Mouse (Mus musculus): ENCODE data around the gene Manba.
A peak's percentile ranks its signal among the peaks of the same experiment; 100 is the strongest.

Gene Manba

DNA sequence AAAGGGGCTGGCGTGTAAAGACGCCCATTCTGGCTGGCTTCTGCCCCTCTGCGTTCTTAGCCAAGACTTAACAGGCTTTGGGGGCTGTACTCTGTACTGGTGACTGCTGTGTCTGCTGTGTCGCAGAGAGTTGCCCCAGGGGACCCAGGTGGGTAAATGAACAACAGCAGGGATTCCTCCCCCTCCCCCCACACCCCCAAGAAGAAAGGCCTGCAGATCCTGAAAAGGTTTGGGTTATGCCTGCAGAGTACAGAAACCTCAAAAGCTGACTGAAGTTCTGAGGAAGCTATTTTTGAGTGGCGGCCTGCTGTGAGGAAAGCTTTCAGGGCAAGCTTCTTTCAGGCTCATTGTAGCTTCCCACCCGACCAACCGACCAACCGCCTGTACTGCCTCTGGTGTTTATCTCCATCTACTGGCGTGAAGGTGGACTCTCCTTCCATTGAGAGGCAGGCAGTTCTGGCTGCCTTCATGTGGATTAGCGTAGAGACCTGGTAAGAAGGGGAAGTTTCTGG lies 96.3 kb downstream of the Manba start:
- no peak for DNase-seq (ENCODE audit: low spot score)

DNA sequence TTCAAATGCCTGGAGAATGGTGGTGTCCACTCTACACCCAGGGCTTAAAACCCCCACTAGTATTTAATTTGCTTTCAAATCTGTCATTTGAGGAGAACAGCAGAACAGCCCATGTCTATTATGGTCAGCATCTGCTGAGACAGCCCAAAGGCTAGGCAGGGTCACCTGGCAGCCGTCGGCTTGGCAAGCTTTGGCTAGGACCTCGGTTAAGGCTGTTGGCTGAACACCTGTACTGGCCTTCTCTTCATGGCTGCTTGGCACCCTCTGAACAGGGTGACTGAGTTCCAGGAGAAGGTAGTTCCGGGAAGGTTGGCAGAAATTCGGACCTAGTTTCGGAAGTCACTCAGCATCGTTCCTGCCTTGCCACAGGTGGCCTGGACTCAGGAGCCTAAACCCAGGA lies 96.8 kb downstream of the Manba start:
- no peak for DNase-seq (ENCODE audit: low spot score)

DNA sequence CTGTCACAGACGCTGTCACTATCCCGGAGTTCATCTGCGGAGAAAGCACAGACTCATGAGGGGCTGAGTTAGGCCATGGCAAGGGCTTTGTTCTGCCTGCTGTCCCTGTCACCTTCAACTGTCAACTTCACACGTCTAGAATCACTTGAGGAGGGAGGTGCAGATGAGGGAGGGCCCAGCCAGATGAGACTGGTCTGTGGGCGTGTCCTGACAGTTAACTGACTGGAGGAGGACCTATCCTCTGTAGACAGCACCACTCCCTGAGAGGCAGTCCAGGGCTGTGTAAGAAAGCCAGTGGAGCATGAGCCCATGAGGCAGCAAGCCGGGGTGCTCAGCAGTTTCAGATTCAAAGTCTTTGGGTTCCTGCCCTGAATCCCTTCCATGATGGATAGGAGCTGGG lies 100.1 kb downstream of the Manba start:
- no peak for DNase-seq (ENCODE audit: low spot score)

DNA sequence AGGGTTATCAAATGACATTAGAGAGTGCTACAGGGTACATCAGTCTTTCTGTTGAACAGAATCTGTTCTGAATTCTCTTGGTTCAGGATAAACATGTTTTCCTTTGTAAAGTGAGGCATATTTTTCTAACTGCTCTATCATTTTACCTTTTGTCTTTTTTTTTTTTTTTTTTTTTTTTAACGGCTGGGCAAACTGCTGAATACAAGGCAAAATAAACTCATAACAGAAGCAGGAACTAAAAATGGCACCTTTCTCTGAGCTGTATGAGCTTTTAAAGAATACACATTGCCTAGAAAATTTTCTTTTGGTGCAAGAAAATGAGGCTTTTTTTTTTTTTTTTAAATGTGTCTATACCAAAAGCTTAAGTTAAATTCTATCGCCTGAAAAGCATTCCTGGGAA lies 100.6 kb downstream of the Manba start:
- no peak for DNase-seq (ENCODE audit: low spot score)

DNA sequence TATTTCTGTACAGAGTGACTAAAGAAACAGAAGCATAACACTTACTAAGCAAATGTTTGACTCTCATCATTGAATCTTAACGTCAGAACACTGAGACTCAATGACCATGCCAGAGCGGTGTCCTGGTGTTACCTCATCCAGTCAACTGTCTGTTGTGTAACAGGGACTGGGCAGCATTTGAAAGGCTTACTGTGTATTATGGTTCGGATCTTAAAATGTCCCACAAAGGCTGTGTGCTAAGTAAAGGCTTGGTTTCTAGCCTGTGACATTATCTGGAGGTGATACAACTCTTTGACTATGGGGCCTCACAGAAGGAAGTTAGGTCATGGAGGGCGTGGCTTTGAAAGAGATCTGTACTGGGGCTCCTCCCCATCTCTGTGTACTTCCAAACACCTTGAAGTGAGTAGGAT lies 101.1 kb downstream of the Manba start:
- no peak for DNase-seq (ENCODE audit: low spot score)

DNA sequence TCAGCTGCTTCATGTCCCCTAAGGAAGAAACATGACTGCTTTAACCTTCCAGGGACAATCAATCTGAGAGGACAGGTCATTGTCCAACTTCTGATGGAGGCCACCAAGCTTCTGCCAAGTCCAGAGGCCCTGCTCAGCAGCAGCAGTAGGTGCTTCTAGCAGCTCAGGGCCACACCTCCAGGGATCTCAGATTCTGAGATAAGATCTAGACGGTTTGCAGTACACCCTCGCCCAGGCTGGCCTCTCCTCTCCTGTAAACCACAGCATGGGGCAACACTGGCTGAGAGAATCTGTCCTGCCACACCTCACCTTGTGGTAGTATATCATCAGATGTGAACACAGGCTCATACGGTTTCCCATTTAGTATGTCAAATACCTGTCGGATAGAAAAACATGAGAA lies 105.1 kb downstream of the Manba start:
- no peak for DNase-seq (ENCODE audit: low spot score)

DNA sequence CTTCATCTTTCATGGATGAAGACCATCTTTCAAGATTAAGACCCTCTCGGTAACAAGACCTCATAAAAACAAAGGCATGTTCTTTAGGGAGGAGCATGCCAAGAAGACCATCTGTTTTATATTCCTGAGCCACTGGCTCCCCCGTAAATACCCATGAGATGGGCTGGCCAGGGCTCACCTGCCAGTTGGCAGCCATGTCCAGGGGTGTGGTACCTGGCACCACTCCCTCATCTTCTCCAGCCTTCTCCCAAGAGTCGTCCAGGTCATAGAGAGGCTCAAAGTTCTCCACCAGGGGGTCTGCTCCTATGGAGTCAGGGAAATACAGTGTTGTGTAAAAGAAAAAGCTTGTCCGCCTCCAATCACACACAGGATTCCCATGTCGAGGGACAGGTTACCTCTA lies 106.0 kb downstream of the Manba start:
- DNase-seq (ENCODE audit: low spot score), result no peak

DNA sequence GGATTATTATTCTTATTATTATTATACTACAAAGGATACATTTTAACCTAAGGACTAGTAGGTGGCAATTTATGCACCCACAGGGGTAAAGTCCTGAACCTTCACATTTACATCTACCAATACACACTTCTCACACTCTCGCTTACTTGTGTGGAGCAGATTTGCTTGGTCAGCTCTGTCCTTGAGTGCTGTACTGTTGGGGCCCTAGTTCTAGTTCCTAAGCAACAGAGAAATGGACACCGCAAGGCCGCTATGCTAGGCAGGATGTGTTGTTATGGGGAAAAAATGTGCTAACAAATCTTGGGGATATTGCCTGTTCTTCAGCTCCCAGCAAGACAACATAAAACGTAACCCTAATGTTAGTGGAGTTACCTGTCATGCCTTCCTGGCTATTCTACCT lies 106.6 kb downstream of the Manba start:
- DNase-seq (ENCODE audit: low spot score), result no peak

DNA sequence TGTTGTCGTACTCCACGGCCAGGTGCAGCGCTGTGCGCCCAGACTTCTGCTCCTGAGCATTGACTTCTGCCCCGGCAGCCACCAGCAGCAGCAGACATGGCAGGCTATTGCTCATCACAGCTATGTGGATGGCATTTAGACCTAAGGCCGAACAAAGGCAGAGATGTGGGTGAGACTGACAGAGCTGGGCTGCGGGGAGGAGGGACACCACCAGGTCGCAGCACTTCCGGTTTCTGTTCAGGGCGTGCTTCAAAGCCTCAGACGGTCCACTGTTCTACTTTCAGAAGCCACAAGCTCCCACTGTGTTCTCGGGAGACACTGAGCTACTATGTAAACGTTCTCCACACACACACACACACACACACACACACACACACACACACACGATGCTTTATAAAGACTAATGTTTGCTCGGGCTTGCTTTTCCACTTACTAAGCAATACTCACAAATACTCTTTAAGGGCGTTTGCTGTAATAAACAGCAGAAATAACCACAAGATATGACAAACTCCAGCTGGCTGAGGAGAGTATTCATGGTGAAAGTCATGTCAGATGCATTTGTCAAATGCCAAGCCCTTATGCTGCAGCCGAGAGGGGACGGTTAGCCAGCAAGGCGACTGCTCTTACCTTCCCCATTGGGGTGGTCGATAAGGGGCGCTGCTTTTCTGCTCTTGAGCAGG lies 109.0 kb downstream of the Manba start:
- peak; percentile 48 for DNase-seq (ENCODE audit: low spot score)

DNA sequence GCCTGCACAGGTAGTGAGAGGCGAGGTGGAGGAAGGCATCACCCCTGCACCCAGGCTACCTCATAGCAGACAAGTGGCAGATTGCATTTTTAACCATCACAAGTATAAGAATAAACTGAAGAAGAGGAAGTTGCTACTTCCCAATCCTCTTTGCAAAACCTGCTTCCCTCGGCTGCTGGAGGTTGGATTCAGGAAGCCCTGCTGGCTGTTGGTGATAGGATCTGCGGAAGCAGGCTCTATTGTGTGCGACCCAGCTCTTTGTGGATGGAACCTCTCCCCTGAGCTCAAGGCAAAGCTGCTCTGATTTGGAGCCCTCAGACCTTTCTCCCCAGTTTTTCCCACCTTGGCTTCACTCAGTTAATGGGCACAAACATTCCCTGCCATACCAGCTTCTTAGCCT lies 111.6 kb downstream of the Manba start:
- peak; percentile 53 for DNase-seq (ENCODE audit: low spot score)

DNA sequence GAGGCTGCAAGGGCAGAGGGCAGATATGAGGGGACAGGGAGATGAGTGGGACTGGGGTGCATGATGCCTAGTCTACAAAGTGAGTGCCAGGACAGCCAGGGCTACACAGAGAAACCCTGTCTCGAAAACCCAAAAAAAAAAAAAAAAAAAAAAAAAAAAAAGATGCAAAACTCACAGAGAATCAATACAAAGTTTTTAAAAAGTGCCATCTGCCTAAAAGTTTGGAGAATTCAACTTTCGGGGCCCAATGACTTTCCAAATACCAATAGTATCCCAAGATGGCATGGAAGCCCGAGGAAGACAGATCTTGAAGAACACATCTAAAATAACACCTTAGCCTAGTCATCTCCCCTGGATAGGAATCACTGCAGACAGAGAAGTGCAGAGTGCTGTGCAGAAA lies 112.9 kb downstream of the Manba start:
- DNase-seq (ENCODE audit: low spot score), result no peak

DNA sequence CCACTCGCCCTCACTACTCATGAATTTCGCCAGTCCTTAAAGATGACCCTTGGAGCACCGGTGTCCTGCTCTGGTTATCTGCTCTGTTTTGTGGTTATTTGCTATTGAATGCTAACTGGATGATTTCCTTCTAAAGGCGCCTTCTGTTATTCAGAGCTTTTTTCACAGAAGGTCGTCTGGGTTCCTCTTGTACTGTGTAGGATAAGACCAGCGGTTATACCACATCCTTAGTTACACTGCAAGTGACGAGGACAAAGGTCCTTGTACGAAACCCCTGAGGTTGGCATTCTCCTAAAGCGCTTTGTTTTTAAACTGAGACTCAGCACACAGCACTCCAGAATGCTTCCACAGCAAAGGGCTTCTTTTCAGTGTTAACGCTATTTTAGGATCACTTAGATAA lies 117.3 kb downstream of the Manba start:
- no peak for DNase-seq (ENCODE audit: low spot score)

DNA sequence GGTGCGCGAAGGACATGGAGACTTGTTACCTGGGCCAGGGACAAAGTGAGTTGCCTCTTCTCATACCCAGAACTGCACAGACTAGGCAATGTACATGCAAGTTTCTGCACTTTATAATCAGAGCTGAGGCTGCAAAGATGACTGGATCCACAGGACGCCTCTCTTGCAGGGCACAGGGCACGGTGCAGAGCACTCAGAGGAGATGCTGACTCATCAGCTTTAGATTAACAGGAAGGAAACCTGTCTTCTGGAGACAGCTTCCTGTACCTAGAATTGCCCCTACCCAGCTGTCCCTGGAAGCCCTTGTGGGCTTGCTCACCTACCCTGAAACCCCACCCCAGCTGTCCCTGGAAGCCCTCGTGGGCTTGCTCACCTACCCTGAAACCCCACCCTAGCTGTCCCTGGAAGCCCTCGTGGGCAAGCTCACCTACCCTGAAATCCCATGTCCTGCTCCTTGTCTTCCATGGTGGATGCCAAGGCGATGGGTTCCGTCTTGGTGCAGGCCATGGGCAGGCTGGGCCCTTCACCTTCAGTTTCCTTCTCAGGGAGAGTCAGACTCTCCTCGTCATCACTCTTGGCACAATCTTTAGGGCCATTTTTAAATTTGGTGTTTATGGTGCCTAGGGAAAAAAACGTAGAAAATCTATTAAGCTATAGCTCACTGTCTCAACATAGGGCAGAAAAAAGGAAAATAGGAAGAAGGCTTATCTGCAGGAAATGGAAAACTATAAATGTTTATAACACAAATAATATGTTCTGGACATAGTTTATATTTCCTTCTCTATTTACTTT lies 119.4 kb downstream of the Manba start:
- no peak for DNase-seq (ENCODE audit: low spot score)

DNA sequence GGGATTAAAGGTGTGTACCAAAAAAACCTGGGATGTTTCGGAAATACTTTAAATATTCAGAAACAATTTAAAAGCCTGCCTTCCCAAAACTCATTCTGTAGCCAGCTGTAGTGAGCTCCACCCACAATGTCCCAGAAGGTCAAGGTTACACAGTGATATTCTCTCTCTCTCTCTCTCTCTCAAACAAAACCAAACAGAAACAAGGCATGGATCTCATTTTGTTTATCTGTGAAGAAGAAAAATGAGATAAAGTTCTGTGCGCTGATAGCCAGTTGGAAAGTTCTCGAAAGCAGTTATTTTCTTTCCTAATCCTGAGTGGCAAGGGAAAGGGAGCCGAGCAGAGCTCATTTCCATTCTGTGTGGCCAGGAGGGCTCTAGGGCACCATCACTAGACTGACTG lies 120.1 kb downstream of the Manba start:
- DNase-seq (ENCODE audit: low spot score), result no peak

DNA sequence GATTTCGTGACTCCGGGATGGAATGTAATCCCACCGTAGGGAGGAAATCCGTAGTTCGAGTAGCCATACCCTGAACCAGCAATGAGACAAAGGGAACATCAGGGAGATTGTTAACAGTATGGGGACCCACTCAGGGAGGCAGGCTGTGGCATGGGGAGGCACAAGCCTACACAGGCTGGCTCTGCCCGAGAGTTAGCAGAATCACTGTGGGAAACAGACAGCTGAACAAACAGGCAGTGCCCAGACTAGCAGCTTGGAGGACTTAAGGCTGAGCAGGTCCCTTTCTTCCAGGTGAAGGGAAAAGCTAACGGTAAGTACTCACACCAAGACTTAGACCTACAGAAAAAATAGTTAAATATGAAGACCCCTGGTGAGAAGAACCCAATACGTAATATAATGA lies 121.2 kb downstream of the Manba start:
- DNase-seq (ENCODE audit: low spot score), result no peak

DNA sequence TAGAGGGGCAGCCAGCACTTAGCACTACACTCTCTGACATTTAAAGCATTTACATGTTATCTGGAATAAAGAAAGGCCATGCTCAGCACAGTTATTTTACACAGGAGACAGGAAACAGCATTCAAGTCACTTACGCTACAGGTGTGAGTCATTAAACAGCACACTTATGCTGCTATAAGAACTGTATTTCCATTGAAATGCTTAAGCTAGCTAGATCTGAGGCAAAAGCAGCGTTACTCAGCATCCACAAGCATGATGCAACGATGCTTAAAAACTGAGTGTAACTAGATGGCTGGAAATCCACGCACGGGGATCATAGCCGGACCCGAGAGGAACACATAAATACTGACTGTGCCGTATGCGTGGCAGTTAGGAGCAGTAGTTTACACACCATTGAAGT lies 121.6 kb downstream of the Manba start:
- no peak for DNase-seq (ENCODE audit: low spot score)

DNA sequence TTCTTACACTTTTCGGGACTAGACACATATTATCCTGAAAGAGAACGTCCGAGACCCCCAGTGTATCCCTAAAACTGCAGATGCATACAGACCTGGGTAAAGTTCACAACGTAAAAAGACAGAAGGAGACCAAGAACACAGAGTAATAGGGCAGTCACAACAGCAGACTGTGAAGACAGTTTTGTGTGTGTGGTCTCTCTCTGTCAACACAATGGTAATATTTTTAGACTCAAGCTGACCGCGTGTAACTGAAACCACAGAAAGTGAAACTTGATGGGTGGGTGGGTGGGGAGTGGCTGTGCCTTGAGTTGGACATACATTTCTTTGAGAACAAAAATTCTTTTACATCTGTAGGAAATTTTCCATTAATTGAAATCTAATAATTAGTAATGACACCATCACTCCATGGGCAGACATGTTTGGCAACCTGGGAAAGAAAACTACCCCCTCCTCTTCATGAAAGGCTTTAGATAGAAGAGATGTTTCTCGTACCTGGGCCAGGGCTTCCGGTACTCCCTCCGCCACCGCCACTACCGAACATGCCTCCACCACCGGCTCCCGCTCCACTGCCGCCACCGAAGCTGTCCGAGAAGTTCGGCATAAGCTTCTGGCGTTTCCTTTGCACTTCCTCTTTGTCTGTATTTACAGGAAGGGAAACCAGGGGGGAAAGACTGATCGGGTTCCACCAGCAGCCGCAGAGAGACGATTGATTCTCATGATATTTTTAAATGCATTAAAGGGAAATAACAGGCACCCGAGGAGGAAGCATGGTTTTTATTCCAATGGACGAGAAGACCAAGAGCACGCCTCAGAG lies 122.5 kb downstream of the Manba start:
- DNase-seq (ENCODE audit: low spot score), result peak; percentile 55

DNA sequence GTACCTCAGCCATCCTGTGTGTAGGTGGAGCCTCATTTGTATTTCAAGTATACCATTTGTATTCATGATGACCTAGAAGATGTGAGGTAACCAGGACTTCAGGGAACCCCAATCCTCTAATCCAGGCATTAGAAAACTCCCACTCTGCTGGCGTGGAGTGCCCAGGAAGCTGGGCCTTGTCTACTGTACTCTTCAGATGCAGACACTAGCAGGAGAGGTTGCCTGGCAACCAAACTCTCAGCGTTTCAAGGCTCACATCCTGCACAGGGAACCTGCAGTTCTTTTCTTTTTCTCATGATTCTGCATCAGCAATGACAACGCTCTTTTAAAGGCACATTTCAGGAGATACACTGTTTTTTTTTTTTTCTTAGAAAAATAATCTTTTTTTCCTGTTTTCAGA lies 124.8 kb downstream of the Manba start:
- no peak for DNase-seq (ENCODE audit: low spot score)

DNA sequence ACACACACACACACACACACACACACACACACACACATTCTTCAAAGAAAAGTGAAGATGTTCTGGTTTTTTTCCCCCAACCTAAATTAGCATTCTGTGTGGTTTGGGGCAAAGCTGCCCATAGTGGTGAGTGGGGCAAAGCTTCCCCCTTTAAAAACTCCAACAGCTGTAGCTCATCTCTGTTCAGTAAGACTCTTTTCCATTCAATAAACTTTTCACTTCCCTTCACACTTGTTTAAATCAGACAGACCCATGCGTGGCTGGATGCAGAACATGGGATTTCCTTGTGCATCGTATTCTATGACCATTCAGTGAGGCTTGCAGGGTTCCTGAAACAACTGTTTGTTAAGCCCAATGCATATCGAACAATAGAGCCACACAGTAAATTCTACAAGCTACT lies 129.0 kb downstream of the Manba start:
- DNase-seq (ENCODE audit: low spot score), result no peak

DNA sequence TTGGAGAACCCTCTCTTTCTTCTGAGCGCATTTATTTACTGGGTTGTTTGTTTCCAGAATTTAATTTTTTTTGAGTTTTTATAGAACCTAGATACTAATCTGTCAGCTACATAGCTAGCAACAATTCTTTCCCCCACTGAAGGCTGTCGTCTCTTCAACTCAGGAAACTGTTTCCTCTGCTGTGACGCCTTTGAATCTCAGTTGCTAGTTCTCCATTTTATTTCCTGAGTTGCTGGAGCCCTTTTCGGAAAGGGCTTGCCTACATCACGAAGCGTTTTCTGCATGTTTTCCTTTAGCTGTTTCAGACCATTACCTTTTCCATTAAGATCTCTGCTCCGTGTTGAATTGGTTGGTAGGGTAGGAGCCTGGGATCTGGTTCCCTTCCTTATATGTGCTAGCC lies 131.3 kb downstream of the Manba start:
- DNase-seq (ENCODE audit: low spot score), result no peak
